Mouse (Mus musculus) midbrain, embryonic 12.5 days (tissue): ENCODE measurements around the gene Slc30a3. TPM values are rescaled to one million over a fixed set of nuclear protein-coding genes. Genes with fewer than 3 reads are reported as not detected.
"Not testable (repeated sequence)": the region's sequence is repeated elsewhere in the genome, so short reads cannot be mapped to it uniquely, and the experiment has no call there.

Source experiments
- ATAC-seq: fragments of 200-750 bp; cut with Nextera tagmentation; 2 replicates; pipeline ENCODE4 v1.8.0; 2017; ENCODE audit warnings: low read depth, moderate TSS enrichment, moderate library complexity; ENCODE audit not compliant: low FRiP score
- H3K27ac ChIP-seq: fragments of 300-500 bp; sonication (generic); replicated peaks from 2 replicates; pipeline ENCODE4 v1.5.1; 2016; ENCODE audit warnings: mild to moderate bottlenecking
- H3K27me3 ChIP-seq: fragments of 300-500 bp; sonication (generic); 2 replicates; pipeline ENCODE4 v1.6.1; 2016; ENCODE audit warnings: mild to moderate bottlenecking
- H3K36me3 ChIP-seq: fragments of 300-500 bp; sonication (generic); 2 replicates; pipeline ENCODE4 v1.6.1; 2016
- H3K4me1 ChIP-seq: fragments of 300-500 bp; sonication (generic); 2 replicates; pipeline ENCODE4 v1.6.1; 2016
- H3K4me2 ChIP-seq: fragments of 300-500 bp; sonication (generic); replicated peaks from 2 replicates; pipeline ENCODE4 v1.6.1; 2016; ENCODE audit warnings: mild to moderate bottlenecking, moderate library complexity
- H3K4me3 ChIP-seq: fragments of 300-500 bp; sonication (generic); 2 replicates; pipeline ENCODE4 v1.5.1; 2016; ENCODE audit warnings: mild to moderate bottlenecking
- H3K9ac ChIP-seq: fragments of 300-500 bp; sonication (generic); replicated peaks from 2 replicates; pipeline ENCODE4 v1.6.1; 2016; ENCODE audit warnings: mild to moderate bottlenecking, moderate library complexity
- H3K9me3 ChIP-seq: fragments of 300-500 bp; sonication (generic); 2 replicates; pipeline ENCODE4 v1.6.1; 2016; ENCODE audit warnings: mild to moderate bottlenecking
- WGBS: fragments of 180-500 bp; shearing (Covaris S2); methylation state at CpG from one replicate; pipeline ENCODE4 v1.1.7; 2016; 5-methylcytosine and 5-hydroxymethylcytosine counted together
- polyA plus RNA-seq: library from polyadenylated mRNA; unstranded; fragments of >200 nt; fragmentation: Nextera tagmentation; extraction: Ambion mirVana; gene quantifications from 2 replicates; pipeline ENCODE4 v1.2.1, GENCODE M21; 2016

Gene Slc30a3
- polyA plus RNA-seq, 1 experiment from 2014 or later: 10.7 TPM

GRCm38 (mm10) chr5:31069810-31070209, 38.2 kb downstream of the Slc30a3 start:
- Histone ChIP-seq H3K9me3 (no peaks in the 10 kb centered on the region), H3K27ac (no peak overlapping the region), H3K27me3 (no peaks in the 10 kb centered on the region), H3K9ac (no peak overlapping the region), H3K4me3 (no peak overlapping the region), H3K36me3 (peaks cover 95% of the 10 kb centered on the region), H3K4me2 (no peak overlapping the region), H3K4me1 (no peaks in the 10 kb centered on the region)
- no peak for ATAC-seq
- 95% methylated on average over 3 of the region's 3 CpGs for WGBS

GRCm38 (mm10) chr5:31055216-31056140, 52.6 kb downstream of the Slc30a3 start:
- Histone ChIP-seq H3K27ac (no peak overlapping the region; the same call in 1 of the 2 replicates), H3K9ac (peak overlapping the region; percentile 75), H3K27me3 (no peaks in the 10 kb centered on the region), H3K4me3 (peak overlapping the region; percentile 67), H3K4me2 (peak overlapping the region; percentile 85), H3K9me3 (no peaks in the 10 kb centered on the region), H3K4me1 (peaks cover 21% of the 10 kb centered on the region), H3K36me3 (peaks cover 36% of the 10 kb centered on the region)
- 21% methylated on average over 19 of the region's 19 CpGs for WGBS
- peak; percentile 35 for ATAC-seq

GRCm38 (mm10) chr5:31054261-31055215, 53.5 kb downstream of the Slc30a3 start, which contains the start of gene Cad:
Gene Cad, plus strand, starts transcription at chr5:31054780.
- peak within 1 kb of the TSS; percentile 69 for H3K27ac ChIP-seq
- no peaks in the 10 kb centered on the region for H3K9me3 ChIP-seq
- ATAC-seq: peak; percentile 98
- peaks cover 26% of the 10 kb centered on the region for H3K36me3 ChIP-seq
- H3K4me2 ChIP-seq: peak within 1 kb of the TSS; percentile 85
- H3K4me1 ChIP-seq: peaks cover 21% of the 10 kb centered on the region
- WGBS: under 1% methylated on average over 55 of the region's 64 CpGs
- H3K27me3 ChIP-seq: no peaks in the 10 kb centered on the region
- peak within 1 kb of the TSS; percentile 75 for H3K9ac ChIP-seq
- peak within 1 kb of the TSS; percentile 67 for H3K4me3 ChIP-seq

GRCm38 (mm10) chr5:31053728-31054127, 54.3 kb downstream of the Slc30a3 start:
- peak overlapping the region; percentile 85 for H3K4me2 ChIP-seq
- H3K36me3 ChIP-seq: peaks cover 18% of the 10 kb centered on the region
- peak overlapping the region; percentile 69 for H3K27ac ChIP-seq
- WGBS: 59% methylated on average over 4 of the region's 4 CpGs
- not testable (repeated sequence) for H3K9me3 ChIP-seq, H3K27me3 ChIP-seq, ATAC-seq
- peak overlapping the region; percentile 67; the same call in 1 of the 2 replicates for H3K4me3 ChIP-seq
- H3K9ac ChIP-seq: peak overlapping the region; percentile 75; the same call in 1 of the 2 replicates
- H3K4me1 ChIP-seq: peaks cover 23% of the 10 kb centered on the region

- Histone ChIP-seq H3K4me2 (no peak overlapping the region), H3K9me3 (no peaks in the 10 kb centered on the region), H3K4me3 (no peak overlapping the region), H3K27ac (no peak overlapping the region), H3K4me1 (peaks cover 17% of the 10 kb centered on the region), H3K9ac (no peak overlapping the region), H3K36me3 (peaks cover 7% of the 10 kb centered on the region; the same call in 1 of the 2 replicates), H3K27me3 (no peaks in the 10 kb centered on the region)
- no peak for ATAC-seq
Measured at GRCm38 (mm10) chr5:31050427-31050826, 57.6 kb downstream of the Slc30a3 start.

GRCm38 (mm10) chr5:31048763-31049641, 59.0 kb downstream of the Slc30a3 start, which contains the start of gene Slc5a6:
Gene Slc5a6, minus strand, starts transcription at chr5:31048924.
- Histone ChIP-seq H3K4me2 (peak within 1 kb of the TSS; percentile 79), H3K4me1 (peaks cover 10% of the 10 kb centered on the region), H3K9ac (peak within 1 kb of the TSS; percentile 85), H3K36me3 (peaks cover 7% of the 10 kb centered on the region; the same call in 1 of the 2 replicates), H3K9me3 (no peaks in the 10 kb centered on the region), H3K27ac (peak within 1 kb of the TSS; percentile 94), H3K27me3 (no peaks in the 10 kb centered on the region), H3K4me3 (peak within 1 kb of the TSS; percentile 56)
- under 1% methylated on average over 23 of the region's 23 CpGs for WGBS
- ATAC-seq: peak; percentile 18

- Histone ChIP-seq H3K4me3 (peak within 1 kb of the TSS; percentile 56), H3K4me2 (peak within 1 kb of the TSS; percentile 79), H3K9ac (peak within 1 kb of the TSS; percentile 85), H3K27ac (peak within 1 kb of the TSS; percentile 94), H3K36me3 (peaks cover 7% of the 10 kb centered on the region; the same call in 1 of the 2 replicates), H3K9me3 (no peaks in the 10 kb centered on the region), H3K27me3 (no peaks in the 10 kb centered on the region), H3K4me1 (peaks cover 8% of the 10 kb centered on the region; the same call in 1 of the 2 replicates)
- peak; percentile 97 for ATAC-seq
- under 1% methylated on average over 73 of the region's 73 CpGs for WGBS
Measured at GRCm38 (mm10) chr5:31047848-31048762, 59.9 kb downstream of the Slc30a3 start, which contains the start of gene Atraid. Gene Atraid, plus strand, starts transcription at chr5:31048312.

GRCm38 (mm10) chr5:31047074-31047473, 61.0 kb downstream of the Slc30a3 start:
- Histone ChIP-seq H3K36me3 (peaks cover 5% of the 10 kb centered on the region), H3K27ac (no peak overlapping the region), H3K4me1 (peaks cover 8% of the 10 kb centered on the region; the same call in 1 of the 2 replicates), H3K4me2 (peak overlapping the region; percentile 79), H3K27me3 (no peaks in the 10 kb centered on the region), H3K4me3 (peak overlapping the region; percentile 56; the same call in 1 of the 2 replicates), H3K9ac (peak overlapping the region; percentile 85; the same call in 1 of the 2 replicates), H3K9me3 (no peaks in the 10 kb centered on the region)
- 90% methylated on average over 5 of the region's 5 CpGs for WGBS
- no peak for ATAC-seq

- H3K9me3 ChIP-seq: no peaks in the 10 kb centered on the region
- H3K4me2 ChIP-seq: no peak overlapping the region
- H3K27me3 ChIP-seq: no peaks in the 10 kb centered on the region
- peaks cover 8% of the 10 kb centered on the region; the same call in 1 of the 2 replicates for H3K36me3 ChIP-seq
- no peak overlapping the region for H3K4me3 ChIP-seq
- peaks cover 8% of the 10 kb centered on the region; the same call in 1 of the 2 replicates for H3K4me1 ChIP-seq
- 91% methylated on average over 6 of the region's 6 CpGs for WGBS
- H3K27ac ChIP-seq: no peak overlapping the region
- no peak overlapping the region for H3K9ac ChIP-seq
- ATAC-seq: no peak
Measured at GRCm38 (mm10) chr5:31046416-31046815, 61.6 kb downstream of the Slc30a3 start.
